Mouse (Mus musculus): ENCODE measurements around the gene Tmprss6.

Tmprss6 gene

GRCm38 (mm10) chr15:78468379-78468937 is at the start of gene Tmprss6:
Gene Tmprss6 (minus strand): TSS chr15:78468634.
- no peak for DNase-seq (ENCODE audit: low read depth, low spot score)

- no peak for DNase-seq (ENCODE audit: low read depth, low spot score)
Observed at GRCm38 (mm10) chr15:78518221-78518620, 49.8 kb upstream of the Tmprss6 start.

- DNase-seq (ENCODE audit: low read depth, low spot score), result no peak
Observed at GRCm38 (mm10) chr15:78515759-78516158, 47.3 kb upstream of the Tmprss6 start.

GRCm38 (mm10) chr15:78514393-78515146 is 46.1 kb upstream of the Tmprss6 start:
- peak; percentile 73 for DNase-seq (ENCODE audit: low read depth, low spot score)

GRCm38 (mm10) chr15:78513019-78513418 is 44.6 kb upstream of the Tmprss6 start:
- no peak for DNase-seq (ENCODE audit: low read depth, low spot score)

GRCm38 (mm10) chr15:78511951-78512350 is 43.5 kb upstream of the Tmprss6 start:
- no peak for DNase-seq (ENCODE audit: low read depth, low spot score)

- no peak for DNase-seq (ENCODE audit: low read depth, low spot score)
Observed at GRCm38 (mm10) chr15:78510736-78511135, 42.3 kb upstream of the Tmprss6 start.

- no peak for DNase-seq (ENCODE audit: low read depth, low spot score)
Observed at GRCm38 (mm10) chr15:78510121-78510576, 41.7 kb upstream of the Tmprss6 start.

GRCm38 (mm10) chr15:78509297-78509899 is 41.0 kb upstream of the Tmprss6 start:
- DNase-seq (ENCODE audit: low read depth, low spot score), result peak; percentile 79

- no peak for DNase-seq (ENCODE audit: low read depth, low spot score)
Observed at GRCm38 (mm10) chr15:78508443-78508842, 40.0 kb upstream of the Tmprss6 start.

GRCm38 (mm10) chr15:78505541-78505940 is 37.1 kb upstream of the Tmprss6 start:
- no peak for DNase-seq (ENCODE audit: low read depth, low spot score)

GRCm38 (mm10) chr15:78504816-78505215 is 36.4 kb upstream of the Tmprss6 start:
- no peak for DNase-seq (ENCODE audit: low read depth, low spot score)

- no peak for DNase-seq (ENCODE audit: low read depth, low spot score)
Observed at GRCm38 (mm10) chr15:78504013-78504412, 35.6 kb upstream of the Tmprss6 start.

GRCm38 (mm10) chr15:78502437-78503132 is 34.2 kb upstream of the Tmprss6 start:
- no peak for DNase-seq (ENCODE audit: low read depth, low spot score)

GRCm38 (mm10) chr15:78494968-78495406 is 26.6 kb upstream of the Tmprss6 start, which contains the start of gene Il2rb:
Gene Il2rb (minus strand): TSS chr15:78495271.
- no peak for DNase-seq (ENCODE audit: low read depth, low spot score)

- no peak for DNase-seq (ENCODE audit: low read depth, low spot score)
Observed at GRCm38 (mm10) chr15:78493401-78494010, 25.1 kb upstream of the Tmprss6 start.

- no peak for DNase-seq (ENCODE audit: low read depth, low spot score)
Observed at GRCm38 (mm10) chr15:78491301-78491700, 22.9 kb upstream of the Tmprss6 start.

- DNase-seq (ENCODE audit: low read depth, low spot score), result no peak
Observed at GRCm38 (mm10) chr15:78489906-78490305, 21.5 kb upstream of the Tmprss6 start.

GRCm38 (mm10) chr15:78489248-78489647 is 20.8 kb upstream of the Tmprss6 start:
- no peak for DNase-seq (ENCODE audit: low read depth, low spot score)

GRCm38 (mm10) chr15:78487066-78487465 is 18.6 kb upstream of the Tmprss6 start:
- no peak for DNase-seq (ENCODE audit: low read depth, low spot score)

GRCm38 (mm10) chr15:78486564-78486963 is 18.1 kb upstream of the Tmprss6 start:
- DNase-seq (ENCODE audit: low read depth, low spot score), result no peak

GRCm38 (mm10) chr15:78483311-78483710 is 14.9 kb upstream of the Tmprss6 start:
- DNase-seq (ENCODE audit: low read depth, low spot score), result no peak

Data from ZHBTc4 (cell line).